Mouse (Mus musculus): ENCODE measurements at regions not wholly inside any gene's neighbourhood (a gene's known extent, or its start where the extent isn't known, plus 50 kb on each side); places are given as distances from the start of the nearest gene placed in this dataset.

- in situ Hi-C loops (cut with MboI, MseI), result no loop called here
These were observed 217.8 kb downstream of the Ahr start for GRCm38 (mm10) chr12:35317046-35317445.

GRCm38 (mm10) chr12:35314035-35314434 is 220.8 kb downstream of the Ahr start:
- in situ Hi-C loops (cut with MboI, MseI), result no loop called here

GRCm38 (mm10) chr12:35313191-35313925 is 221.5 kb downstream of the Ahr start:
- in situ Hi-C loops (cut with MboI, MseI), result no loop called here

- in situ Hi-C loops (cut with MboI, MseI), result no loop called here
These were observed 226.3 kb downstream of the Ahr start for GRCm38 (mm10) chr12:35308537-35308936.

- in situ Hi-C loops (cut with MboI, MseI), result no loop called here
These were observed 230.8 kb downstream of the Ahr start for GRCm38 (mm10) chr12:35303764-35304717.

- in situ Hi-C loops (cut with MboI, MseI), result no loop called here
These were observed 231.7 kb downstream of the Ahr start for GRCm38 (mm10) chr12:35303188-35303587.

GRCm38 (mm10) chr12:35294668-35295067 is 240.2 kb downstream of the Ahr start:
- in situ Hi-C loops (cut with MboI, MseI), result loop anchor here (10.0 kb wide), 1 partner anchor 540 kb away; no protein-coding TSS in a partner anchor

GRCm38 (mm10) chr12:35293566-35293965 is 241.3 kb downstream of the Ahr start:
- in situ Hi-C loops (cut with MboI, MseI), result loop anchor here (10.0 kb wide), 1 partner anchor 541 kb away; no protein-coding TSS in a partner anchor

- in situ Hi-C loops (cut with MboI, MseI), result loop anchor here (10.0 kb wide), 1 partner anchor 543 kb away; no protein-coding TSS in a partner anchor
These were observed 242.9 kb downstream of the Ahr start for GRCm38 (mm10) chr12:35291941-35292341.

- in situ Hi-C loops (cut with MboI, MseI), result no loop called here
These were observed 241.0 kb downstream of the Snx13 start for GRCm38 (mm10) chr12:35287974-35288373.

GRCm38 (mm10) chr12:35287570-35287969 is 240.6 kb downstream of the Snx13 start:
- in situ Hi-C loops (cut with MboI, MseI), result no loop called here

- in situ Hi-C loops (cut with MboI, MseI), result no loop called here
These were observed 240.1 kb downstream of the Snx13 start for GRCm38 (mm10) chr12:35286974-35287553.

- in situ Hi-C loops (cut with MboI, MseI), result no loop called here
These were observed 237.4 kb downstream of the Snx13 start for GRCm38 (mm10) chr12:35284345-35284744.

GRCm38 (mm10) chr12:35283925-35284324 is 236.9 kb downstream of the Snx13 start:
- in situ Hi-C loops (cut with MboI, MseI), result no loop called here

GRCm38 (mm10) chr12:35283407-35283806 is 236.4 kb downstream of the Snx13 start:
- in situ Hi-C loops (cut with MboI, MseI), result no loop called here

GRCm38 (mm10) chr12:35269465-35269864 is 222.5 kb downstream of the Snx13 start:
- in situ Hi-C loops (cut with MboI, MseI), result no loop called here

GRCm38 (mm10) chr12:35268006-35268405 is 221.0 kb downstream of the Snx13 start:
- in situ Hi-C loops (cut with MboI, MseI), result no loop called here

- in situ Hi-C loops (cut with MboI, MseI), result no loop called here
These were observed 220.2 kb downstream of the Snx13 start for GRCm38 (mm10) chr12:35267023-35267654.

GRCm38 (mm10) chr12:35259781-35260180 is 212.8 kb downstream of the Snx13 start:
- in situ Hi-C loops (cut with MboI, MseI), result no loop called here

- in situ Hi-C loops (cut with MboI, MseI), result no loop called here
These were observed 208.9 kb downstream of the Snx13 start for GRCm38 (mm10) chr12:35255723-35256401.

GRCm38 (mm10) chr12:35248476-35248875 is 201.5 kb downstream of the Snx13 start:
- in situ Hi-C loops (cut with MboI, MseI), result no loop called here
